Mouse (Mus musculus) brain, embryonic 18.5 days (tissue): ENCODE measurements around the gene Wwc2.
A peak's percentile ranks its signal among the peaks of the same experiment; 100 is the strongest.

Experiments
- DNase-seq: peaks from one replicate; pipeline ENCODE4 v3.0.0-alpha.2; 2012; ENCODE audit warnings: low read depth, low spot score

Gene Wwc2

GRCm38 (mm10) chr8:47791986-47792385 is 198.7 kb downstream of the Wwc2 start:
- DNase-seq = no peak

GRCm38 (mm10) chr8:47787705-47788104 is 203.0 kb downstream of the Wwc2 start:
- DNase-seq = no peak

GRCm38 (mm10) chr8:47786323-47786722 is 204.4 kb downstream of the Wwc2 start:
- no peak for DNase-seq

DNA sequence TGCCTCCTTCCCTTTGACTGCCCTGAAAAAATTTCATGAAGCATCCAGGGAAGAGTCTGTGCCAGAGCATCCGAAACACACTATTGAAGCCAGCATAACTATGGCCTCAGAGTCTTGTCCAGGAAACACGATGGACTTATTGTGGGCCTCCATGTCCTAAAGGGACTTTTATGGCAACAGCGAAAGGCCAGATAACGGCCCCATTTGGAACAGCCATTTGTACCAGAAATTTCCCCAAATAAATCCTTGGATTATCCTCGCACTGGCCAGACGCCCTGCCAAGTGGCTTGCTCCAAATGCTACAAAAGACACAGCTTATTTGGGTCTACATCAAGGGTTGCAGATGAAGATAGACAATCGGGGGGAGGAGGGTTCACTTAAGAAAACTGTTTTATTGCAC is 206.3 kb downstream of the Wwc2 start:
- DNase-seq = no peak

DNA sequence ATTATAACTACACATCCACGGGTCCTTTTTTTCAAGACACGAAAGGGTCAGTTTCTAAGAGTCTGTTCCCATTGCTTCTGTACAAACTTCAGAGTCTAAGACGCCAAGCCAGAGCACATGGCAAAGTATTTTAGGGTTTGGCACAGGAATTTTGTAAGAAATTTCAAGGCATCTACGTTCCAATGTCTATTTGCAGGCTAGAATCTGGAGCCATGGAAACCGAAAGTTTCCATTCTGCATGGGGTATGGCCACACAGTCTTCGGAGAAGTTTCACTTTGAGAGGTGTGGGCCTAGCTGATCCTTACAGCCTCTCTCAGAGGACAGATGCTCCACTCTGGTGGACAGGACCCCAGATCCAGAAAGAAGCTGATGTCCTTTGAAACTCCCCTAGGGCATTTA is 206.8 kb downstream of the Wwc2 start:
- peak; percentile 20 for DNase-seq

DNA sequence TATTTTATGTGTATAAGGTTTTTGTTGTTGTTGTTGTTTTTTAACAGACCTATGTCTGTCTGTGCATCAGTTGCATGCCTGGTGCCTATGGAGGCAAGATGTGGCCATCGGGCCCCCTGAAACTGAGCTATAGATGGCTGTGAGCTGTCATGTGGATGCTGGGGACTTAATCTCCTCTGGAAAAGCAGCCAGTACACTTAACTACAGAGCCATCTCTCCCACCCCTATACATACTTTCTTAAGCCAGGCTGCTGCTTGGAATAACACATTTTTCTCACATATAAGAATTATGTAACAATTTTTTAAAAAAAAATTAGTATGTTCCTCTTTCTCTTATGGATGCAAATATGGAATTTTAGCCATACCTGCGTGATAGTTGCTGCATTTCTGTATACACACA is 207.2 kb downstream of the Wwc2 start:
- no peak for DNase-seq

DNA sequence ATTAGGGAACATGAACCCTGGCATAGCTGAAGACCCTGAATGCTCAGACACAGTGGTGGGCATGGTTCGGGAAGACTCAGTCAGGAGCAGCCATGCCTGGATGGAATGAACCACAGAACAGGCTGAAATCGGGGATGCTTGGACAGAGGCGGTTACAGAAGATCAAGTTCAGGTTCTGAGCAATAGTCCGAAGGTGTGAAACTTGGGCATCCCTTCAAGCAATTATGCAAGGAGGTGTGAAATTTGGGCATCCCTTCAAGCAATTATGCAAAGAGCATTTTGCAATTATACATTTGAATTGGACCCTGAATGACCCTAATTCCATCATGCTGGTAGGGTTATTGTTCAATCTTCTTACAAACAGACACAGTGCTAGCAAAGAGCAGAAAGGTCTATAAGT is 208.8 kb downstream of the Wwc2 start:
- no peak for DNase-seq

DNA sequence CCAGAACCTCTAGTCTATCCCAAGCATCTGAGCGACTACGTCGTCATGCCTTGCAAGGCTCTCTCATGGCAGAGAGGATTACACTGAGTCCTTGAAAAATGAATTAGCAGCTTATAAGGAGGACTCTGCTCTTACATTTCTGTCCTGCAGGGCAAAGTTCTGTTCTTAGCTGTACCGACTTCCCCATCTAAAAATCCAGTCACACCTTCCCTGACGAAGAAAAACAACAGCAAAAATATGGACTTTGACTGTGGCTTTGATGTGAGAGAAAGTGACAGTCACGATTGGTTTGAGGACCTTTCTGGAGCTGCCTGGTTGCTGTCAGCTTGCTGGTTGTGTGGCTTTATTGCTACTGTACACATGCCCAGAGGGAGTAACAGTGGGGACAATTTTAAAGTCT is 211.1 kb downstream of the Wwc2 start:
- no peak for DNase-seq

DNA sequence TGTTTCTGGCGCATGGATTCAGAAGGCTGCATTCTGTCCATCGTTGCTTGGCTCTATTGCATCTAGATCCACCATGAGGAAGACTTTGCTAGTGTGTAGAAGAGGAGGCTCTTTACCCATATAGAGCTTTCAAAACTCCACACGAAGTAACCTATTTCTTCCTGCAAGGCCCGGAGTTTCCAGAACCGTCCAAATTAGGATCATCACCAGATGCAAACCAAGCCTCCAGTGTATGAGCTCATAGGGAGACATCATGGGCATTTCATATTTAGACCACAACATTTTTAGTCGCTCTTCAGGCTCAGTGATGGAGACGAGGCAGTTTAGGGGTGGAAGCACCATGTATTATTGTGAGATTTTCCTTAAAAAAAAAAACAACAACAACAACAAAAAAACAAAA is 213.3 kb downstream of the Wwc2 start:
- DNase-seq = no peak
